In the genomic region with DNA sequence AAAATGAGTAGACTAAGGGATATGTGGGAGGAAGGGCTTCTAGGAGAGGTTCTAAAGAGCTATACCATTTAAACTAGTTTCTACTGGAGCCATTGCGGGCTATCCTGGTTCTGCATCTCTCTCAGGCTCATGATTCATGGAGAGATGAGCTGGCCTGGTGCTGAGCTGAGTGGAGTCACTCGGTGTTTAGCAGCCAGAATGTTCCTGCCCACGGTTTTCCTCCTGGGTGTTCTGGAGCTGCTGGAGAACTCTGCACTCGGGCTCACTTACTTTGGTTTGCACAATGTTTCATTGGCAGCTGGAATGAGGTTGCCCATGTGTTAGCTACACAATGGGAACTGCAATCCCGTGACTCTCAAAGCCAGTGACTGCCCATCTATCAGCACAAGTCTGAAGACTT, we compare ENCODE assay signal across 18 mouse cellular contexts.
A peak's percentile ranks its signal among the peaks of the same experiment; 100 is the strongest.
DNase-seq lines count a peak whose midpoint lies in the region.
"Had no signal": no experiment of that assay in that cellular context is flagged by ENCODE, and none has a peak within 500 bp of the region (broad histone marks: within the 10 kb centered on the region; RNA-seq: fewer than 3 reads in every experiment).

No protein-coding gene starts in this region.

- peak; percentile 2 to 8 for DNase-seq in frontal cortex, postnatal 36 days (ENCODE audit: low spot score in 2 of 2)
- DNase-seq in frontal cortex, postnatal 10 days (ENCODE audit: low spot score in 2 of 2): no peak
- peak; percentile 7 to 15 for DNase-seq in layer of hippocampus, adult 18-20 months (ENCODE audit: low spot score in 2 of 2)
- DNase-seq in layer of hippocampus, adult 9-11 months: no peak
- peak; percentile 6 to 10 for DNase-seq in right cerebral cortex, adult 2 months (ENCODE audit: low spot score in 2 of 2)
- DNase-seq in right cerebral cortex, postnatal 10 days (ENCODE audit: low spot score in 2 of 2): no peak
- peak; percentile 26 for DNase-seq in telencephalon, adult 2 months (ENCODE audit: low read depth, low spot score)
- no peak for DNase-seq in heart, postnatal 10 days
- DNase-seq: adrenal gland, adult 8-10 months; adrenal gland, postnatal 25 days; cerebellum, adult 18-20 months; cerebellum, adult 9-10 months; cerebellum, postnatal 25 days; forebrain, postnatal 0 days; gastrocnemius, adult 2 months; gastrocnemius, postnatal 14 days; heart, adult 18-20 months; heart, postnatal 14 days had no signal

- intact Hi-C loops in heart, postnatal 10 days (cut with DNase I): no loop called here

Comparison
In these comparisons a context has a peak if more than half of its experiments do, and no peak if none do; other contexts are left out.
1. DNase-seq: peak in frontal cortex, postnatal 36 days (2 of 2), layer of hippocampus, adult 18-20 months (2 of 2), right cerebral cortex, adult 2 months (2 of 2) and telencephalon, adult 2 months (single experiment); none in frontal cortex, postnatal 10 days (0 of 2), layer of hippocampus, adult 9-11 months (single experiment), right cerebral cortex, postnatal 10 days (0 of 2) and heart, postnatal 10 days (0 of 2).